Mouse (Mus musculus) forebrain, embryonic 15.5 days (tissue): ENCODE measurements around the gene Sypl2. TPM values are rescaled to one million over a fixed set of nuclear protein-coding genes. Genes with fewer than 3 reads are reported as not detected.
"Not testable (repeated sequence)": the region's sequence is repeated elsewhere in the genome, so short reads cannot be mapped to it uniquely, and the experiment has no call there.

Source experiments
- ATAC-seq: fragments of 200-750 bp; cut with Nextera tagmentation; replicated peaks from 2 replicates; pipeline ENCODE4 v1.8.0; 2017; ENCODE audit warnings: mild to moderate bottlenecking, moderate TSS enrichment, moderate library complexity
- H3K27ac ChIP-seq: fragments of 300-500 bp; sonication (generic); replicated peaks from 2 replicates; pipeline ENCODE4 v1.5.1; 2015; ENCODE audit warnings: mild to moderate bottlenecking, inconsistent platforms
- H3K27me3 ChIP-seq: fragments of 300-500 bp; sonication (generic); 2 replicates; pipeline ENCODE4 v1.6.1; 2015; ENCODE audit warnings: inconsistent platforms
- H3K36me3 ChIP-seq: fragments of 300-500 bp; sonication (generic); 2 replicates; pipeline ENCODE4 v1.6.1; 2015; ENCODE audit warnings: mild to moderate bottlenecking, inconsistent platforms
- H3K4me1 ChIP-seq: fragments of 300-500 bp; sonication (generic); 2 replicates; pipeline ENCODE4 v1.6.1; 2015; ENCODE audit warnings: inconsistent platforms
- H3K4me2 ChIP-seq: fragments of 300-500 bp; sonication (generic); replicated peaks from 2 replicates; pipeline ENCODE4 v1.6.1; 2015; ENCODE audit warnings: mild to moderate bottlenecking, inconsistent platforms
- H3K4me3 ChIP-seq: fragments of 300-500 bp; sonication (generic); 2 replicates; pipeline ENCODE4 v1.5.1; 2015; ENCODE audit warnings: mild to moderate bottlenecking, inconsistent platforms
- H3K9ac ChIP-seq: fragments of 300-500 bp; sonication (generic); replicated peaks from 2 replicates; pipeline ENCODE4 v1.6.1; 2015; ENCODE audit warnings: mild to moderate bottlenecking, inconsistent platforms
- H3K9me3 ChIP-seq: fragments of 300-500 bp; sonication (generic); 2 replicates; pipeline ENCODE4 v1.6.1; 2016; ENCODE audit warnings: inconsistent platforms
- WGBS: fragments of 180-500 bp; shearing (Covaris S2); methylation state at CpG from one replicate; pipeline ENCODE4 v1.1.7; 2015; ENCODE audit warnings: mixed read lengths; 5-methylcytosine and 5-hydroxymethylcytosine counted together
- polyA plus RNA-seq: library from polyadenylated mRNA; unstranded; fragments of >200 nt; fragmentation: Nextera tagmentation; extraction: Ambion mirVana; gene quantifications from 2 replicates; pipeline ENCODE4 v1.2.1, GENCODE M21; 2015

Sypl2 gene
- polyA plus RNA-seq, result 2.3 and 2.7 TPM in 2 replicates

GRCm38 (mm10) chr3:108226558-108227350 lies at the start of gene Sypl2:
Sypl2 (minus strand) TSS chr3:108226648.
- no peaks in the 10 kb centered on the region for H3K9me3 ChIP-seq
- H3K4me2 ChIP-seq, result peak within 1 kb of the TSS; percentile 75
- H3K27ac ChIP-seq, result no peak within 1 kb of the TSS
- no peaks in the 10 kb centered on the region for H3K36me3 ChIP-seq
- peaks cover 19% of the 10 kb centered on the region for H3K4me1 ChIP-seq
- H3K9ac ChIP-seq, result peak within 1 kb of the TSS; percentile 35
- peaks cover 36% of the 10 kb centered on the region for H3K27me3 ChIP-seq
- 1% methylated on average over 44 of the region's 44 CpGs for WGBS
- H3K4me3 ChIP-seq, result peak within 1 kb of the TSS; percentile 44
- ATAC-seq, result peak; percentile 58

DNA sequence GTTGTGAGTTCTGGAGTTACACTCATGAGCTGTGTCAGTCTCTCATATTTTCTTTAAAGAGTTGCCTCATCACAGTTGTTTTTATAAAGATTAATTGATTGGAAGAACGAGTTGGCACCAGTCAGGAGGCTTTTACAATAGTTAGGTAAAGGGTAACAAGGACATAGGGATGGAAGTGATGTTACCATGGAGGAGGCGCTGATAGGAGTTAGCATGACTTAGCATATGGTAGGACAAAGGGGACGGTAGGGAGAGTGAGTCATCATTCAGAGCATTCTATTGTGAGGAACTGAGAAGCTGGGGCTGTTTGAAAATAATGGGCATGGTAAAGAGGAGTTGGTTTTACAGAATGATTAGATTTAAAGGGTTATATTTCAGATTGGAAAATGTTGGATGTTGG lies 32.9 kb upstream of the Sypl2 start:
- Histone ChIP-seq H3K4me3 (no peak overlapping the region), H3K27me3 (no peaks in the 10 kb centered on the region), H3K27ac (no peak overlapping the region), H3K9ac (no peak overlapping the region), H3K9me3 (no peaks in the 10 kb centered on the region), H3K36me3 (peaks cover 18% of the 10 kb centered on the region), H3K4me2 (no peak overlapping the region), H3K4me1 (peaks cover 25% of the 10 kb centered on the region)
- ATAC-seq, result no peak
- WGBS, result 78% methylated on average over 3 of the region's 3 CpGs

DNA sequence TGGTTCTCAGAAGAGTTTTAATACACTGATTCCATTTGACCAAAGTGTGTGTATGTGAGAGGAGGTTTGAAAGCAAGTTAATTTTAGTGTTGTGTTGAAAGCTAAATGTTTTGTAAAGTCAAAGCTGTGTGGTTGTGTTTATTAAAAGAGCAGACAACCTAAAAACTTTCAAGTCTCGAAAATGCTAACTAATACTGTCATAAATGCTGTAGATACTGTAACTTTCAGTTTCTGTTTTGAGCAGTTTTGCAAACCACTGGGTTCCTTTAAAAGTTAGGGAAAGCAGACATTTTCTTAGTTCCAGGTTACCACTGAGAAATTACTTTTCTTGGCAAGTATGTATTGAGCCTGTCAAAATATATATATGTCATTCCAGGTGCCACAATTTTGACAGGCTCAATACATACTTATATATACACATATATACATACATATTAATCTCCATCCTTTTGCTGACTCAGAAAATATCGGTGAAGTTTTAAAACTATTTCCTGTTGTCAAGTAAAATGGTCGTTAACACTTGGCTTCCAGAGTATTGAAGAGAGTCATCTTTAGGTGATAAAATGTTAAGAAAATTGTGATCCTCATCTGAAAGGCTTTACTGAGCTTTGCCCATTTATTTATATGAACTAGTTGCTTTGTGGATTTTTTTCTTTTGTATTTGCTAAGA lies 31.5 kb upstream of the Sypl2 start:
- Histone ChIP-seq H3K4me3 (peak overlapping the region; percentile 85), H3K36me3 (peaks cover 10% of the 10 kb centered on the region), H3K9ac (peak overlapping the region; percentile 83), H3K27me3 (no peaks in the 10 kb centered on the region), H3K27ac (no peak overlapping the region), H3K4me1 (peaks cover 25% of the 10 kb centered on the region), H3K9me3 (no peaks in the 10 kb centered on the region), H3K4me2 (peak overlapping the region; percentile 81)
- no peak for ATAC-seq
- 80% methylated on average over 3 of the region's 3 CpGs for WGBS

- Histone ChIP-seq H3K4me2 (peak within 1 kb of the TSS; percentile 81), H3K27me3 (no peaks in the 10 kb centered on the region), H3K4me3 (peak within 1 kb of the TSS; percentile 85), H3K4me1 (peaks cover 25% of the 10 kb centered on the region), H3K27ac (peak within 1 kb of the TSS; percentile 33; the same call in 1 of the 2 replicates), H3K9me3 (no peaks in the 10 kb centered on the region), H3K9ac (peak within 1 kb of the TSS; percentile 83), H3K36me3 (peaks cover 3% of the 10 kb centered on the region)
- peak; percentile 100 for ATAC-seq
- under 1% methylated on average over 79 of the region's 79 CpGs for WGBS
These were observed 30.5 kb upstream of the Sypl2 start, which contains the start of gene Psma5 for GRCm38 (mm10) chr3:108256719-108257637. Psma5 (plus strand) TSS chr3:108256926.

GRCm38 (mm10) chr3:108246857-108247256 lies 20.4 kb upstream of the Sypl2 start:
- H3K27me3 ChIP-seq, result no peaks in the 10 kb centered on the region
- 91% methylated on average over 2 of the region's 2 CpGs for WGBS
- H3K9ac ChIP-seq, result no peak overlapping the region
- no peaks in the 10 kb centered on the region for H3K9me3 ChIP-seq
- no peaks in the 10 kb centered on the region for H3K36me3 ChIP-seq
- H3K4me1 ChIP-seq, result no peaks in the 10 kb centered on the region
- H3K4me2 ChIP-seq, result no peak overlapping the region
- H3K4me3 ChIP-seq, result no peak overlapping the region
- no peak for ATAC-seq
- H3K27ac ChIP-seq, result no peak overlapping the region

- Histone ChIP-seq H3K4me2 (no peak overlapping the region), H3K27me3 (no peaks in the 10 kb centered on the region), H3K4me3 (no peak overlapping the region), H3K9ac (no peak overlapping the region), H3K9me3 (no peaks in the 10 kb centered on the region), H3K36me3 (no peaks in the 10 kb centered on the region), H3K4me1 (no peaks in the 10 kb centered on the region), H3K27ac (no peak overlapping the region)
- no peak for ATAC-seq
- WGBS, result 92% methylated on average over 3 of the region's 3 CpGs
These were observed 14.9 kb upstream of the Sypl2 start for GRCm38 (mm10) chr3:108241243-108241839.

DNA sequence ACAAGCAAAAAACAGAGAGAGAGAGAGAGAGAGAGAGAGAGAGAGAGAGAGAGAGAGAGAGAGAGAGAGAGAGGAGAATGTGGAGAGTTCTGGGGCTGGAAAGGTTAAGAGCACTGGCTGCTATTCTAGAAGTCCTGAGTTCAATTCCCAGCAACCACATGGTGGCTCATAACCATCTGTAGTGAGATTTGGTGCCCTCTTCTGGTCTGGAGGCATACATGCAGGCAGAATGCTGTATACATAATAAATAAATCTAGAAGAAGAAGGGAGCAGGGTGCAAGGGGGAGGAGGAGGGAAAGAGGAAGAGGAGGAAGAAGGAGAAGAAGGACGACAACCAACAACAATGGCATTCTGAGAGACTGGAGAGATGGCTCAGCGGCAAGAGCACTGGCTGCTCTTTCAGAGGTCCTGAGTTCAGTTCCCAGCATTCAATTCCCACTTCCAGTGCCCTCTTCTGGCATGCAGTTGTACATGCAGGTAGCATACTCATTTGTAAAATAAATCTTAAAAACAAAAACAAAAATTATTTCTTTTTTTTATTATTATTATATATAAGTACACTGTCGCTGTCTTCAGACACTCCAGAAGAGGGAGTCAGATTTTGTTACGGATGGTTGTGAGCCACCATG lies 11.1 kb upstream of the Sypl2 start:
- H3K36me3 ChIP-seq, H3K27ac ChIP-seq, H3K27me3 ChIP-seq, H3K9ac ChIP-seq, H3K4me1 ChIP-seq, H3K9me3 ChIP-seq, H3K4me2 ChIP-seq, ATAC-seq, H3K4me3 ChIP-seq: not testable (repeated sequence)
- WGBS, result 83% methylated on average over 4 of the region's 4 CpGs

DNA sequence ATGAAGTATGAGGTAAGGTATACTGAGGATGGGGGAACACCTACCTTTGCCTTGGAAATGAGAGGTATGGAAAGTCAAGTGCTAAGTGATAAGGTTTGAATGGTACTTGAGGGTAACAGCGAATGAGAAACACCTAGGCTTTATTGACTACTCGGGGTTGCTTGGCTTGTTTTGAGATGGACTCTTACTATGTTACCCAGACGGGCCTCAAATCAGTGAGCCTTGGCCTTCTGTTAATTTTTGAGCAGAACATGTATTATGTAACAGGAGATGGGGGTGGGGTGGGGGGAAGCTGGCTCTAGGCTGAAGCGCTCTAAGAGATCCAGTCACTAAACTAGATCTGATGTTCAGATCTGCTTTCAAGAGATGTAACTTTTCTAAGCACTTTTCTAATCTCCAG lies 5.2 kb upstream of the Sypl2 start:
- H3K9me3 ChIP-seq, result no peaks in the 10 kb centered on the region
- peaks cover 7% of the 10 kb centered on the region for H3K4me1 ChIP-seq
- H3K27me3 ChIP-seq, result peaks cover 10% of the 10 kb centered on the region
- WGBS, result 93% methylated on average over 4 of the region's 4 CpGs
- H3K4me3 ChIP-seq, result no peak overlapping the region
- no peak overlapping the region for H3K27ac ChIP-seq
- H3K36me3 ChIP-seq, result no peaks in the 10 kb centered on the region
- no peak overlapping the region for H3K4me2 ChIP-seq
- no peak for ATAC-seq
- H3K9ac ChIP-seq, result no peak overlapping the region

DNA sequence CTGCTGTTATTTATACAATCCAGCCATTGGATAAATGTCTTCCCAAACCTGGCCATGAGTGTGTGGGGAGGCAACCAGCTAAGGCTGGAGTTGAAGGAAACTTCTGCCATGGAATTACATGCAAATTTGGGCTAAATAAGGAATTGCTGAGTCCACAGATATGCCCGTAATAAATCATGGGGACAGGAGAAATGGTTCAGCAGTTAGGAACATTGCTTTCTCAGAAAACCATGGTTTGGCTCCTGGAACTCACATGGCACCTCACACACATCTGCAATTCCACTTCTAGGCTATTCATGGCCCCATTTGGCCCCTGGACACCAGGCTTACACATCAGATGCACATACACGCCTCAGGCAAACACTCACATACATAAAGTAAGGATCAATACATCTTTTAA lies 1.1 kb upstream of the Sypl2 start:
- ATAC-seq, result no peak
- no peak overlapping the region for H3K27ac ChIP-seq
- H3K36me3 ChIP-seq, result no peaks in the 10 kb centered on the region
- peaks cover 36% of the 10 kb centered on the region for H3K27me3 ChIP-seq
- no peaks in the 10 kb centered on the region for H3K9me3 ChIP-seq
- WGBS, result 69% methylated on average over 2 of the region's 2 CpGs
- H3K4me3 ChIP-seq, result no peak overlapping the region
- peaks cover 19% of the 10 kb centered on the region for H3K4me1 ChIP-seq
- H3K9ac ChIP-seq, result no peak overlapping the region
- no peak overlapping the region for H3K4me2 ChIP-seq

- ATAC-seq, result peak; percentile 51; the same call in 1 of the 2 replicates
- WGBS, result 2% methylated on average over 67 of the region's 67 CpGs
- H3K9me3 ChIP-seq, result no peaks in the 10 kb centered on the region
These were observed 514 bp downstream of the Sypl2 start for GRCm38 (mm10) chr3:108225711-108226557.

More at GRCm38 (mm10) chr3:108225711-108226557, 514 bp downstream of the Sypl2 start:
- Histone ChIP-seq H3K4me2 (peak overlapping the region; percentile 75), H3K36me3 (no peaks in the 10 kb centered on the region), H3K27me3 (peaks cover 36% of the 10 kb centered on the region), H3K4me1 (peaks cover 19% of the 10 kb centered on the region), H3K4me3 (peak overlapping the region; percentile 44), H3K27ac (no peak overlapping the region), H3K9ac (peak overlapping the region; percentile 35)
